Mouse (Mus musculus): ENCODE data around the gene Polr2a. TPM values are rescaled to one million over a fixed set of nuclear protein-coding genes. Genes with fewer than 3 reads are reported as not detected.

Gene Polr2a
- total RNA-seq, 2 experiments from 2014 or later = 27.4 to 33.4 TPM

DNA sequence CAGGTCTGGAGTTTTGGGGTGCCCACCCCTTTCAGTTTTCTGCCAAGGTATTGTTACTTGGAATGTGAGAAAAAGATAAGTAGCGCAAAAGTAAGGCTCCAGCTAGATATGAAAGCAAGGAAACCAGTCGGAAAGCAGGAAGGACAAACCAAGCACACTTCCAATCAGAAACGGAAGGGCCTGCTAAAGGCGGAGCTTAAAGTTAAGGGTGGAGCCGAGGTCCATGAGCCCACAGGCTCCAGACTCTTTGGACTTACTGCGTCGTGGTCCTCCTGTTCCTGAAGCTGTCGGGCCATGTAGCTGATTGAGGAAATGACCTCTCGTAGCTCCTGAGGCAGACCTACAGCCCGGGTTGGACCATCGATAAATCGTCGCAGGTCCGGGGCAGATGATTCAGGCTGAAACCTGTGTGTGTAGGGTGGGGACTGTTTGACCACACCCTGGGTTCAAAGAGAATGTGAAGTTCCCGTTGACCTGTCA lies 26.4 kb upstream of the Polr2a start:
- DNase-seq = peak; percentile 76 to 84

DNA sequence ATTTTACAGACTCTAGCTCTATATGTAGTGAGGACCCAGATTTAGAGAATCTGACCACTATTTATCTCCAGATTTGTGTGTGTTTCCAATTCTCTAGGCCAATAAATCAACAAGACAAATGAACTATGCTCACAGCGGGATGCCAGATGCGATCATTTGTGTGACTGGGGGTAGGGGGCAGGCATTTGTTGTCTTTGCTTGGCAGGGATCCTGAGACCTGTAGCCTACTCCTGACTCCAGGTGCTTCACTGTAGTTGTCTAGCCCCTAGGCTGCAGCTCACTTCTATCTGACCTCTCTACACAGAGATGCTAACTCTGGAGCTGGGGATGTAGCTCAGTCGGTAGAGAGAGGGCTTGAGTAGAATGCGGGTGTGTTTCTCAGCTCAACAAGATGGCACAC lies 23.4 kb upstream of the Polr2a start:
- no peak for DNase-seq

DNA sequence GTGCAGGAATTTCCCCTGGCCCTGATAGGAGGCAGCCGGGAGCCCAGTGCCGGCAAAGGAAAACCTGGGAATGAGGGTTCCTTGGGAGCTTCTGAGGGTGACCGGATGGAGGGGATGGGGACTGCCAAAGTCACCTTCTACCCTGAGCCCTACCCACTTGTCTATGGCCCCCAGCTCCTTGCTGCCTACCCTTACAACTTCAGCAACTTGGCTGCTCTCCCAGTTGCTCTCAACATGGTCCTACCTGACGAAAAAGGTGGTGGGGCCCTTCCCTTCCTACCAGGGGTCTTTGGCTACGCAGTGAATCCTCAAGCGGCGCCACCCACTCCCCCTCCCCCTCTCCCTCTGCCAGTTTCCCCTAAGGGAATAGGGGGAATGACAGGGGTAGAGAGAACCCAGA lies 20.5 kb upstream of the Polr2a start:
- DNase-seq = no peak

- no peak for DNase-seq
Observed at GRCm38 (mm10) chr11:69778258-69778982, 20.0 kb upstream of the Polr2a start.

DNA sequence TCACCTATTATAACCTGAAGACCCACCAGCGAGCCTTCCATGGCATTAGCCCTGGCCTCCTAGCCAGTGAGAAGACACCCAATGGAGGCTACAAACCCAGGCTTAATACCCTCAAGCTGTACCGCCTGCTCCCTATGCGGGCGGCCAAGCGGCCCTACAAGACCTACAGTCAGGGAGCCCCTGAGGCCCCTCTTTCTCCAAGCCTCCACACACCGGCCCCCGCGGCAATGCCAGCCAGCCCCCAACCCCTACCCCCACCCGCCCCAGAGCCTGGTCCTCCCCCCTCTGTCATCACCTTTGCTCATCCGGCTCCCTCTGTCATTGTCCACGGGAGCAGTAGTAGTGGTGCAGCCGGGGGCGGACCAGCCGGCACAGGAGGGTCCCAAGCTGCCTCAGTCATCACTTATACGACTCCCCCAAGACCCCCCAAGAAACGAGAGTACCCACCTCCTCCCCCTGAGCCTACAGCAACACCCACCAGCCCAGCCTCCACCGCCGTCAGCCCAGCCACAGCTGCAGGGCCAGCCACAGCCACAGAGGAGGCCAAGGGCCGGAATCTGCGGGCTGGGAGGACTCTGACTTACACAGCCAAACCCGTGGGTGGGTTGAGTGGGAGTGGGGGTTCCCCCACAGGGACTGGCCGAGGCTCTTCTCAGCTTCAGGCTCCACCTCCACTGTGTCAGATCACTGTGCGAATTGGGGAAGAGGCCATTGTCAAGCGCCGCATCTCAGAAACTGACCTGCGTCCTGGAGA lies 19.2 kb upstream of the Polr2a start:
- DNase-seq = no peak

DNA sequence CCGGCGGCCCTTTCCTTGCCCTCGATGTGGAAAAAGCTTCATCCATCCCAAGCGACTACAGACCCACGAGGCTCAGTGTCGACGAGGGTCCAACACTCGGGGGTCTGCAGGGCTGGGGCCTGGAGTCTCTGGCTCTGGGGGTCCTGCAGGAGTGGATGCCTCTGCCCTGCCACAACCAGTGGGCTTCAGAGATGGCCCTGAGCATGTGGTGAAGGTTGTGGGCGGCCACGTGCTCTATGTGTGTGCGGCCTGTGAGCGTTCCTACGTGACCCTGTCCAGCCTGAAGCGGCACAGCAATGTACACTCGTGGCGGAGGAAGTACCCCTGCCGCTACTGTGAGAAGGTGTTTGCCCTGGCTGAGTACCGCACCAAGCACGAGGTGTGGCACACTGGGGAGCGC lies 18.1 kb upstream of the Polr2a start:
- no peak for DNase-seq

DNA sequence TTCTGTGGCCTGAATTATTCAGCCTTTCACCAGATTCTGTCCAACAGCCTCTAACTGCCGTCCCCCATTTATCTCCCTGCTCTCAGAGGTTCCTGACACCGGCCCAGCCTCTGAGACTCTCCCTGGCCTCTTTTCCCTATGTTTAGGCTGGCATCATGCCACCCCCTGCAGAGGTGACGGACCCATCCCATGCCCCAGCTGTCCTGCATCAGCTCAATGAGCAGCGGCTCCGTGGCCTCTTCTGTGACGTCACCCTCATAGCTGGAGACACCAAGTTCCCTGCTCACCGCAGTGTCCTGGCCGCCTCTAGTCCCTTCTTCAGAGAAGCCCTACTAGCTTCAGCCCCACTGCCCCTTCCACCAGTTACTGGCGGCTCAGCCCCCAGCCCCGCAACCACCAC lies 17.3 kb upstream of the Polr2a start:
- no peak for DNase-seq

DNA sequence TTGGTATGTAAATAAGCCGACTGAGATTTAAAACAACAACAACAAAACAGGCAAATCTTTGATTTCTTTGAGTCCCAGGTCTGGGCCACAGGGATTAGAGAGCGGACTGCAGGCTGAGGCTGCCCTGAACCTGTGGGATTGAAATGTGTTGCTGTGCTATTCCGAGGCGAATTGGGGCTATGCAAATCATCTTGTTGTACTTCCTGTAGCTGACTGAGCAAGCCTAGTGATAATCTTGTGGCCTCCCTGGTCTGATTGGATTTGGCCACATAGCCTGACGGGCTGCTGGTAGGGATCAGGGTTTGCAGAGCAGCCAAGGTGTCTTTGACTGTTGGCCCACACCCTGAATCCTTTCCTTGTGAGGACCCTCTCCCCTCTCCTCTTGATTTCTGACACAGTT lies 16.5 kb upstream of the Polr2a start:
- no peak for DNase-seq

DNA sequence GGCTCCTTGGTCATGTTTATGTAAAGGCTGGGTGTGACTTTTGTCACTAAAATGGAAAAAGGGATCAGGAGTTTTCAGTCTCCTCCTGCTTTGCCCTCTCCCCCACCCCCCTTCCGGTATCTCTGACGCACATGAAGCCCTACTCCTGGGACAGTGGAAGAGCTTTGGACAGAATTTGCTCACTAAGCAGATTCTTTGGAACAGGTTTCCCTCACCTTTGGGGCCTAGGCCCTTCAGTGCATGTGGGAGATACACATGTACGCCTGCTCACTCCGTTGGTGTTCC lies 9.1 kb upstream of the Polr2a start:
- DNase-seq = no peak

GRCm38 (mm10) chr11:69766872-69767624 lies 8.6 kb upstream of the Polr2a start:
- peak in 1 of 2 experiments; percentile 53 for DNase-seq

DNA sequence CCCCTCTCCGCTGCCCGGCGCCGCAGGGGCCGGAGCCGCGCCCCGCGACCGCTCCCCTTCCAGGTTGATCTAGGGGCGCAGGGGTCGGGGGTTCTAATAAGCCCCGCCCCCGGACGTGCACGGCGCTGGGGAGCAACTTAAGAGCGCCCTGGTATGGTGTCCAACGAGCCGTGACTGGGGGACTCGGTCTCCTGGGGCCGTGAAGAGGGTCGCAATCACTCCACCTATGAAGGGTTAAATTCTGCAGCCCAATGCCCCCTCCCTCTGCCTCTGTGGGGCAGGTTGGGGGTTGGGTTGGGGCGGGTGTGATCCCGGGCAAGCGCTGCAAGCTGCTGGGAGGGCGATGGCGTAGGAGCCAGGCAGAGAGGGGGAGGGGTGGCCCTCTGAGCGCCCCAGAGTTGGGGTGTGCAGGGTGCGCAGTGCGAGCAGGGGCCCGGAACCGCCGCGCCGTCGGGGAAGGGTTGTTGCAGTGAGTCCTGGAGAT lies 7.7 kb upstream of the Polr2a start:
- peak; percentile 81 to 83 for DNase-seq

- DNase-seq = peak; percentile 53 to 76
Observed at GRCm38 (mm10) chr11:69765221-69766125, 7.0 kb upstream of the Polr2a start, which contains the start of gene Zbtb4. Zbtb4 (plus strand) TSS chr11:69765912.

GRCm38 (mm10) chr11:69763551-69763950 lies 5.1 kb upstream of the Polr2a start:
- no peak for DNase-seq

DNA sequence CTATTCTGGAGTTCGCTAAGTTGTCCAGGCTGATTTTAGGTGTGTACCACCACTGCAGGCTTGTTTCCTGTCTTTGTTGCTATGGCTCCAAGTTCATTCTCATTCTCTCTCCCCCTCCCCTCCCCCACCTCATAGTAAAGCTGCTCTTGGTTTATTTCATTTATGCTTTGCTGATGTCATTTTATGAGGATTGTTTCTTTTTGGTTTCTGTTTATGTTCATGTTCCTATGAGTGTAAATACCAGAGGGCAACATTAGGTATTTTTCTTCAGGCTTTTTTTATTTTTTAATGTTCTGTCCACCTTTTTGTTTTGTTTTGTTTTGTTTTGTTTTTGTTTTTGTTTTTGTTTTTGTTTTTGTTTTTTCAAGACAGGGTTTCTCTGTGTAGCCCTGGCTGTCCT lies 3.4 kb upstream of the Polr2a start, which contains the start of gene Slc35g3:
Slc35g3 (minus strand) TSS at position 101 of the 400 bp plus-strand sequence.
- no peak for DNase-seq

DNA sequence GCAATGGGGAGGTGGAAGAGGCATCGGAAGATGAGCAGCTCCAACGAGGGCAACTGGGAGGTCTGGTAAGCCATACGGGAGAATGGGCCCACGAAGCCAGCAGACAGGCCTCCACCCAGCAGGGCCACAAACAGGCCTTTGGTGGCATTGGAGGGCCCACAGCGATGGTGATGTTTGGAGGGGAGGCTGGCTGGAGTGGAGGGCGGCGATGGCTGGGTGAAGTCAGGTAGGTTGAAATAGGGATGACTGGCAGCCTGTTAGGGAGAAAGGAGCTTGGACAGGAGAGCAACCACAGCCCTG lies 2.4 kb upstream of the Polr2a start:
- no peak for DNase-seq

- no peak for DNase-seq
Observed at GRCm38 (mm10) chr11:69760160-69760900, 1.9 kb upstream of the Polr2a start.

- DNase-seq = peak; percentile 92 to 96
Observed at GRCm38 (mm10) chr11:69758971-69759721, 709 bp upstream of the Polr2a start.

DNA sequence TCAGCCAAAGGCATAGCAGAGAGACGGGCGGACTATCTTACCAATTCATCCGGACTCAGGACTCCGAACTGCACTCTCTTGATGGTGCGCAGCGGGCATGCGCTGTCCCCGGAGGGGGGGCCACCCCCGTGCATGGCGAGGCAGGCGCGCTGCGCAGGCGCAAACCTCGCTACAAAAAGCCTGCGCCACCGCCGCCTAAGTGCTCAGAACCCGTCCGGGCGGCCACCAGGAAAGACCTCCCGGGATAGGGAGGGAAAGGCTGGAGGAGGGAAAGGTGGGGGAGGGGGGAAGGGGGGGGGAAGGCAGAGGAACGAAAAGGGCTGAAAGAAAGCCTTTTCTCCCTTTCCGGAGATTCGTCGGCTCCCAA lies 364 bp downstream of the Polr2a start:
- DNase-seq = peak; percentile 98 to 99

GRCm38 (mm10) chr11:69757303-69758089 lies 941 bp downstream of the Polr2a start:
- no peak for DNase-seq

GRCm38 (mm10) chr11:69754701-69755100 lies 3.7 kb downstream of the Polr2a start:
- DNase-seq = peak; percentile 63 to 80

All from heart, adult 18-20 months (tissue).